Mouse (Mus musculus): ENCODE data around the gene Krt32.

DNA sequence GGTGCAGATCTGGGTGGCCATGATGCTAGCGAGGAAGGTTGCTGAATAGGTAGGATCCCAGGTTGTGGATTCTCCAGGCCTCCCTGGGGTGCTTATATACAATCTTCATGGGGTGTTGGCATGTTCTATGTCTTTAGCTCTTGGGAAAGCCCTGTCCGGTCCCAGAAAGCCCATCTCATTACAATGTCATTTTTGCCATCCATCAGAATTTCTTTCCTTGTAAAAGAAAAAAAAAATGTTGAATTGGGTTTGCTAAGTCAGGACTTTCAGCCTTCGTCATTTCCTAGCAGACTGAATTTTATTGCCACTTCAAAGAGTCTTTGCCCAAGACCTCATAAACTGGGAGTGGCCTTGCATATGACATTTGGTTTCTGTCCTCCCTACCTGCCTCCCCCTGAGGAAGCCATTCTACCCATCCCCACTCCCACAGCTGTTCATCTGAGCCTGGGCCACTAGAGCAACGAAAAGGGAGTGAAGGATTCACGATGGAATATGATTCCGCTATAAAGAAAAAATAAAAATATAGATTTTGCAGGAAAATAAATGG lies 17.6 kb upstream of the Krt32 start, which contains the start of gene Krt36:
- no peak for TF ChIP-seq ZMIZ1 (IDR thresholded peaks at IDR 0.05; ENCODE audit: low read depth, low read length)
- TF ChIP-seq CTCF (conservative IDR thresholded peaks at IDR 0.05 in 1 of 2, IDR thresholded peaks at IDR 0.05 in 1 of 2; ENCODE audit: low read depth in 2 of 2, low read length in 2 of 2) = no peak
- no peak for TF ChIP-seq MXI1 (IDR thresholded peaks at IDR 0.05; ENCODE audit: low read depth, low read length)

Data from CH12.LX (cell line).